Mouse (Mus musculus): Measurements from ENCODE around the gene Ino80e.

- TF ChIP-seq CTCF (IDR thresholded peaks at IDR 0.05; ENCODE audit: control insufficient read depth, insufficient read depth, insufficient replicate concordance, low read depth, low read length), result no peak
- TF ChIP-seq POLR2A (IDR thresholded peaks at IDR 0.05; ENCODE audit: control insufficient read depth, low read depth, low read length), result no peak
Measured at GRCm38 (mm10) chr7:126850161-126850560, 12.0 kb downstream of the Ino80e start.
